Mouse (Mus musculus) heart, embryonic 15.5 days (tissue): ENCODE measurements at regions not wholly inside any gene's neighbourhood (a gene's known extent, or its start where the extent isn't known, plus 50 kb on each side); places are given as distances from the start of the nearest gene placed in this dataset.

Source experiments
- ATAC-seq: fragments of 200-750 bp; cut with Nextera tagmentation; replicated peaks from 2 replicates; pipeline ENCODE4 v1.8.0; 2017; ENCODE audit warnings: low read depth, moderate TSS enrichment; ENCODE audit not compliant: insufficient number of reproducible peaks, insufficient read depth, low FRiP score
- H3K27ac ChIP-seq: fragments of 300-500 bp; sonication (generic); 2 replicates; pipeline ENCODE4 v1.5.1; 2015; ENCODE audit warnings: mild to moderate bottlenecking, inconsistent platforms
- H3K27me3 ChIP-seq: fragments of 300-500 bp; sonication (generic); 2 replicates; pipeline ENCODE4 v1.6.1; 2015; ENCODE audit warnings: inconsistent platforms
- H3K36me3 ChIP-seq: fragments of 300-500 bp; sonication (generic); 2 replicates; pipeline ENCODE4 v1.6.1; 2015; ENCODE audit warnings: mild to moderate bottlenecking, inconsistent platforms
- H3K4me1 ChIP-seq: fragments of 300-500 bp; sonication (generic); replicated peaks from 2 replicates; pipeline ENCODE4 v1.6.1; 2015; ENCODE audit warnings: inconsistent platforms
- H3K4me2 ChIP-seq: fragments of 300-500 bp; sonication (generic); 2 replicates; pipeline ENCODE4 v1.6.1; 2015; ENCODE audit warnings: inconsistent platforms, mild to moderate bottlenecking, moderate library complexity
- H3K4me3 ChIP-seq: fragments of 300-500 bp; sonication (generic); 2 replicates; pipeline ENCODE4 v1.5.1; 2015; ENCODE audit warnings: mild to moderate bottlenecking, inconsistent platforms
- H3K9ac ChIP-seq: fragments of 300-500 bp; sonication (generic); 2 replicates; pipeline ENCODE4 v1.6.1; 2015; ENCODE audit warnings: mild to moderate bottlenecking, inconsistent platforms
- H3K9me3 ChIP-seq: fragments of 300-500 bp; sonication (generic); replicated peaks from 2 replicates; pipeline ENCODE4 v1.6.1; 2016; ENCODE audit warnings: inconsistent platforms
- WGBS: fragments of 180-500 bp; shearing (Covaris S2); methylation state at CpG from one replicate; pipeline ENCODE4 v1.1.7; 2015; ENCODE audit warnings: mixed read lengths; 5-methylcytosine and 5-hydroxymethylcytosine counted together

- Histone ChIP-seq H3K4me2 (no peak overlapping the region), H3K27me3 (peaks cover 14% of the 10 kb centered on the region), H3K9me3 (peaks cover 4% of the 10 kb centered on the region; the same call in 1 of the 2 replicates), H3K9ac (no peak overlapping the region), H3K36me3 (no peaks in the 10 kb centered on the region), H3K4me3 (no peak overlapping the region), H3K27ac (no peak overlapping the region), H3K4me1 (no peaks in the 10 kb centered on the region)
- 66% methylated on average over 10 of the region's 10 CpGs for WGBS
- ATAC-seq, result no peak
Observed at GRCm38 (mm10) chr5:119598166-119598565, 72.3 kb upstream of the Tbx3 start.

DNA sequence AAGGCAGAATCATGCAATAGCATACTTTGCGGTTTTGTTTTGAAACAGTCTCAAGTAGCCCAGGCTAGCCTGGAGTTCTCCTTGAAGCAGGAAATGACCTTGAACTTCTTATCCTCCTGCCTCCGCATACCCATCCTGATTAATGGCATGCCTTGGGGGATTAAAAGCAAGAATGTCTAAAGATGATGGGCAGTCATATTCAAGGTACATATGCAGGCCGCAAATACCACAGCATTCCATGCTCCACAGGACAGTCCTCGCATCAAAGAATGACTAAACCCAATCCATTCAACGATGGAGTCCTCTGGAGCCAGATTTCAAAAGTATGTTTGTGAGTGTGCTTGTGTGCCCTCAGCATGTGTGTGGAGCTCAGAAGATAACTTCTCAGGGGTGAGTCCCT, 69.1 kb upstream of the Tbx3 start:
- H3K9me3 ChIP-seq, result peaks cover 5% of the 10 kb centered on the region; the same call in 1 of the 2 replicates
- no peaks in the 10 kb centered on the region for H3K4me1 ChIP-seq
- WGBS, result 89% methylated on average over 5 of the region's 5 CpGs
- H3K36me3 ChIP-seq, result no peaks in the 10 kb centered on the region
- no peak for ATAC-seq
- H3K4me3 ChIP-seq, result no peak overlapping the region
- peaks cover 12% of the 10 kb centered on the region; the same call in 1 of the 2 replicates for H3K27me3 ChIP-seq
- H3K4me2 ChIP-seq, result no peak overlapping the region
- H3K27ac ChIP-seq, result no peak overlapping the region
- H3K9ac ChIP-seq, result no peak overlapping the region

- Histone ChIP-seq H3K36me3 (no peaks in the 10 kb centered on the region), H3K9ac (no peak overlapping the region), H3K27ac (no peak overlapping the region), H3K27me3 (peaks cover 9% of the 10 kb centered on the region; the same call in 1 of the 2 replicates), H3K9me3 (peaks cover 5% of the 10 kb centered on the region; the same call in 1 of the 2 replicates), H3K4me3 (no peak overlapping the region), H3K4me1 (no peaks in the 10 kb centered on the region), H3K4me2 (no peak overlapping the region)
- WGBS, result 78% methylated on average over 16 of the region's 16 CpGs
- ATAC-seq, result no peak
Observed at GRCm38 (mm10) chr5:119602001-119602400, 68.5 kb upstream of the Tbx3 start.

DNA sequence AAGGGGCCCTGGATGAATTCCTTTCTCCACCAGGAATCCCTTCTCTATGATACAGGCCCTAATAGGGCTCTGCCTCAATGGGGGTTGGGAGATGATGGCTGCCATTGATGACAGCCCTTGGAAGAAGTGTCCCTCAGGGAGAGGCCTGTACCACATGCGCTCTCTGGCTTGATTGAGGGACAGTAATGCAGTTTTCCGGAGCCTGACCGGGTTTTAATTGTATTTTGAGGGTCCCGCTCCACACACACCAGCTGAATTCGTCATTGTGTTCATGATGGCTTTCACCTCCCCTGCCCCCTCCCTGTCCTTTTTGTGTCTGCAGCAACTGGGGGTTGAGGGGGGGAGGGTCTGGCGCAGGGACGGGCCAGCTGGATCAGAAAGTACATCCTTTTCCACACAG, 65.0 kb upstream of the Tbx3 start:
- Histone ChIP-seq H3K9me3 (peaks cover 5% of the 10 kb centered on the region; the same call in 1 of the 2 replicates), H3K27me3 (peaks cover 4% of the 10 kb centered on the region; the same call in 1 of the 2 replicates), H3K4me1 (0 out of 2 replicates have a peak, but pooled peaks cover 2% of the 10 kb centered on the region), H3K36me3 (no peaks in the 10 kb centered on the region), H3K9ac (no peak overlapping the region), H3K4me3 (no peak overlapping the region), H3K4me2 (no peak overlapping the region), H3K27ac (no peak overlapping the region)
- WGBS, result 69% methylated on average over 7 of the region's 7 CpGs
- ATAC-seq, result no peak; the same call in 1 of the 2 replicates

DNA sequence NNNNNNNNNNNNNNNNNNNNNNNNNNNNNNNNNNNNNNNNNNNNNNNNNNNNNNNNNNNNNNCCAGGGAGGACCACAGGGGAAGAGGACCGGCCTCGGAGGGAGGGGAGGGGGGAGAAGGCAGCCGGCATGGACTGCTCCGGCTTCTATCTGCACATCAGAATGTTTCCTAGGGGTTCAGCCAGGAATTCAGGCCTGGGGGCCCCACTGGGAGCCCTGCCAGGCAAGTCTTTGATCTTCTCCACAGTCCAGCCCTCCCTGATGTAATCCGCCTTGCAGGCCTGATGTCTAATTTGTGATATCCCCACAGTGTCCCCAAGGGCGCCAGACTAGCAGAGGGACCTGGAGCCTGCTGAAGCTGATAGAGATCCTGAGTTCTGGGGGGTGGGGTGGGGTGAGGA, 57.1 kb upstream of the Tbx3 start:
- Histone ChIP-seq H3K27me3 (peaks cover 11% of the 10 kb centered on the region; the same call in 1 of the 2 replicates), H3K4me1 (peaks cover 10% of the 10 kb centered on the region; the same call in 1 of the 2 replicates), H3K9me3 (no peaks in the 10 kb centered on the region), H3K27ac (no peak overlapping the region), H3K4me3 (no peak overlapping the region), H3K36me3 (no peaks in the 10 kb centered on the region), H3K4me2 (no peak overlapping the region), H3K9ac (no peak overlapping the region)
- ATAC-seq, result peak; percentile 63
- 30% methylated on average over 6 of the region's 6 CpGs for WGBS

DNA sequence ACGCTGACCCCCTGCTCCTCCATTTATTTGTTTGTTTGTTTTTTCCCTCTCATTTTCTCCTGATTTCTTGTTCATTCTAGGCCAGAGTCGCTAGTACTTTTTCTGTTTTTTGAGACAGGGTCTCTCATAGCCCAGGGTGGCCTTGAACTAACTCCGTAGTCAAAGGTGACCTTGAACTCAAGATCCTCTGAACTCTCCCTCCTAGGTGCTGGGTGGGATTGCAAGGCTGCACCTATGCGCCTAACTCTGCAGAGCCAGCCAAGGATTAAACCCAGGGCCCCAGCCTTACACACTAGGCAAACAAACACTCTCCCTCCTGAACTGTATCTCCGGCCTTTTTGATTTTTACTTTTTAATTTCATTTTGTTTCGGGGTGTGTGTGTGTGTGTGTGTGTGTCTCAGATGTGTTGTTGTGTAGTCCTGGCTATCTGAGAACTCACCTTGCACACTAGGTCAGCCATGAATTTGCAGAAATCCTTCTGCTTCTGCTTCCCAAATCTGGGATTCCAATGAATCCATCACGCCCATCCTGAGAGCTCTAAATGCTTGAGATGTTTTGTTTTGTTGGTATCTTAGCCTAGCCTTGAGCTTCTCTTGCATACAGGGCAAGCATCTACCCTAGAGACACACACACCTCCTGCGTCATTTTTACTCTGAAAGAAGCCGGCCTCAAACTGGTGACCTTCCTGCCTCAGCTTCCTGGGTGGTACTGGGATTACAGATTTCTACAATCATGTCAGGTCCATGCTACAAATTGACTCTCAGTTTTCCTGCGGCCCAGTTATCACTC, 56.3 kb upstream of the Tbx3 start:
- H3K36me3 ChIP-seq, result no peaks in the 10 kb centered on the region
- peaks cover 8% of the 10 kb centered on the region; the same call in 1 of the 2 replicates for H3K4me1 ChIP-seq
- H3K27me3 ChIP-seq, result peaks cover 14% of the 10 kb centered on the region; the same call in 1 of the 2 replicates
- no peak overlapping the region for H3K4me3 ChIP-seq
- H3K9ac ChIP-seq, result no peak overlapping the region
- no peaks in the 10 kb centered on the region for H3K9me3 ChIP-seq
- 81% methylated on average over 10 of the region's 10 CpGs for WGBS
- ATAC-seq, result no peak
- no peak overlapping the region for H3K4me2 ChIP-seq
- H3K27ac ChIP-seq, result no peak overlapping the region

DNA sequence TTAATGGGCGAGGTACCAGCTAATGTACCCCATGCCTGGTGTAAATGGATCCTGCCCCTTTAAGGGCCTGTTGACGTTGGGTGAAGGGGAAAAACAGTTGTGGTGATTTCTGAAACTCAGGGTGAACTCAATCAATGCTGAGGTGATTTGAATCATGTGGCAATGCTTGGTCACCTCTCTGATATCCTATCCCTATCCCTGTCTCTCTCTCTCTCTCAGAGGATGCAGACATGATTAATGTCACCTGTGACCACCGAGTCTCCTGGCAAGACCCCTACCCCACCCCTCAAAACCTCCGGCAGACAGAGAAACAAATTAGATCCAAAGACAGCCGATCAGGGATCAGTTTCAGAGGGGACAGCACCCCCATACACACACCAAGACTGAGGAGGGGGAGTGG, 54.8 kb upstream of the Tbx3 start:
- Histone ChIP-seq H3K27me3 (peaks cover 21% of the 10 kb centered on the region), H3K9me3 (no peaks in the 10 kb centered on the region), H3K4me1 (peaks cover 8% of the 10 kb centered on the region; the same call in 1 of the 2 replicates), H3K9ac (no peak overlapping the region), H3K36me3 (no peaks in the 10 kb centered on the region), H3K4me2 (no peak overlapping the region), H3K27ac (no peak overlapping the region), H3K4me3 (no peak overlapping the region)
- 46% methylated on average over 5 of the region's 5 CpGs for WGBS
- no peak for ATAC-seq

DNA sequence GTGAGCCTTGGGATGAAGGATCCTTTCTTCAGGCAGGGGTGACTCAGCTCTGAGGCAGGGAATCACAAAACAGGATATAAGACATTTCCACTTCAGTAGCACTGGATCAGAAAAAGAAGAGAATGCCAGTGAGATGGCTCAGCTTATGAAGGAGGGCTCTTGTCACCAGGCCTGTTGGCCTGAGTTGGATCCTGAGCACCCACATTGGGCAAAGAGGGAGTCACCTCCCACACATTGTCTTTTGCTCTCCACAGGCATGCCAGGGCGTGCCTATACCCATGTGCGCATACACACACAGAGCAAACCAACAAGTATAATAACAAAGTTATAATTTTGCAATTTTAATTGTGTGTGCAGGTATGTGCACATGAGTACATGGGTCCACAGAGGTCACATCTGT, 52.6 kb upstream of the Tbx3 start:
- no peak overlapping the region for H3K9ac ChIP-seq
- no peaks in the 10 kb centered on the region for H3K36me3 ChIP-seq
- H3K4me1 ChIP-seq, result peaks cover 8% of the 10 kb centered on the region; the same call in 1 of the 2 replicates
- no peak overlapping the region for H3K27ac ChIP-seq
- peaks cover 34% of the 10 kb centered on the region for H3K27me3 ChIP-seq
- 92% methylated on average over 2 of the region's 2 CpGs for WGBS
- H3K4me2 ChIP-seq, result no peak overlapping the region
- no peak for ATAC-seq
- no peaks in the 10 kb centered on the region for H3K9me3 ChIP-seq
- H3K4me3 ChIP-seq, result no peak overlapping the region

- Histone ChIP-seq H3K27me3 (peaks cover 54% of the 10 kb centered on the region), H3K27ac (no peak overlapping the region), H3K9me3 (no peaks in the 10 kb centered on the region), H3K4me2 (no peak overlapping the region), H3K4me3 (no peak overlapping the region), H3K4me1 (no peaks in the 10 kb centered on the region), H3K9ac (no peak overlapping the region), H3K36me3 (no peaks in the 10 kb centered on the region)
- WGBS, result 37% methylated on average over 8 of the region's 8 CpGs
- ATAC-seq, result no peak
Observed at GRCm38 (mm10) chr5:119619906-119620305, 50.6 kb upstream of the Tbx3 start.
